Mouse (Mus musculus): Measurements from ENCODE around the gene Zfpl1. TPM values are rescaled to one million over a fixed set of nuclear protein-coding genes. Genes with fewer than 3 reads are reported as not detected.

The Zfpl1 gene
- polyA plus RNA-seq, 1 experiment from 2014 or later: 84.8 TPM

- peak overlapping the region; percentile 92 for H3K9ac ChIP-seq (replicated peaks)
- ATAC-seq: peak; percentile 68
- peaks cover 37% of the 10 kb centered on the region for H3K4me1 ChIP-seq (replicated peaks)
- H3K27ac ChIP-seq: peak overlapping the region; percentile 93
- no peaks in the 10 kb centered on the region for H3K9me3 ChIP-seq
- peaks cover 35% of the 10 kb centered on the region for H3K36me3 ChIP-seq
- H3K4me2 ChIP-seq (replicated peaks): peak overlapping the region; percentile 89
- whole genome bisulfite sequencing: 1% methylated on average over 8 of the region's 8 CpGs
- peak overlapping the region; percentile 85 for H3K4me3 ChIP-seq (replicated peaks)
- no peaks in the 10 kb centered on the region for H3K27me3 ChIP-seq
These were observed 34.0 kb upstream of the Zfpl1 start for GRCm38 (mm10) chr19:6118677-6119185.

- peak within 1 kb of the TSS; percentile 89 for H3K4me2 ChIP-seq (replicated peaks)
- H3K27me3 ChIP-seq: no peaks in the 10 kb centered on the region
- WGBS: under 1% methylated on average over 67 of the region's 77 CpGs
- no peaks in the 10 kb centered on the region for H3K9me3 ChIP-seq
- peak within 1 kb of the TSS; percentile 85 for H3K4me3 ChIP-seq (replicated peaks)
- ATAC-seq: peak; percentile 89
- peak within 1 kb of the TSS; percentile 92 for H3K9ac ChIP-seq (replicated peaks)
- peaks cover 32% of the 10 kb centered on the region for H3K4me1 ChIP-seq (replicated peaks)
- peak within 1 kb of the TSS; percentile 93 for H3K27ac ChIP-seq
- peaks cover 40% of the 10 kb centered on the region for H3K36me3 ChIP-seq
These were observed 33.4 kb upstream of the Zfpl1 start, which contains the start of gene Sac3d1 for GRCm38 (mm10) chr19:6117986-6118676. TSS of gene Sac3d1 (minus strand) at chr19:6118650.

GRCm38 (mm10) chr19:6117346-6117985 is 32.7 kb upstream of the Zfpl1 start:
- Histone ChIP-seq H3K27me3 (no peaks in the 10 kb centered on the region), H3K4me2 (replicated peaks) (peak overlapping the region; percentile 89), H3K27ac (peak overlapping the region; percentile 93), H3K9me3 (no peaks in the 10 kb centered on the region), H3K9ac (replicated peaks) (peak overlapping the region; percentile 92), H3K4me3 (replicated peaks) (peak overlapping the region; percentile 85), H3K4me1 (replicated peaks) (peaks cover 32% of the 10 kb centered on the region), H3K36me3 (peaks cover 47% of the 10 kb centered on the region)
- WGBS: 5% methylated on average over 32 of the region's 32 CpGs
- no peak for ATAC-seq

- H3K27ac ChIP-seq: no peak overlapping the region
- WGBS: 92% methylated on average over 15 of the region's 15 CpGs
- peak overlapping the region; percentile 89; the same call in 1 of the 2 replicates for H3K4me2 ChIP-seq (replicated peaks)
- H3K4me1 ChIP-seq (replicated peaks): peaks cover 32% of the 10 kb centered on the region
- no peaks in the 10 kb centered on the region for H3K27me3 ChIP-seq
- H3K4me3 ChIP-seq (replicated peaks): peak overlapping the region; percentile 85
- H3K36me3 ChIP-seq: peaks cover 47% of the 10 kb centered on the region
- peak overlapping the region; percentile 53 for H3K9ac ChIP-seq (replicated peaks)
- no peaks in the 10 kb centered on the region for H3K9me3 ChIP-seq
- no peak for ATAC-seq
These were observed 31.5 kb upstream of the Zfpl1 start for GRCm38 (mm10) chr19:6116113-6116850.

- H3K9me3 ChIP-seq: no peaks in the 10 kb centered on the region
- H3K27ac ChIP-seq: no peak overlapping the region
- H3K9ac ChIP-seq (replicated peaks): no peak overlapping the region
- peaks cover 42% of the 10 kb centered on the region for H3K36me3 ChIP-seq
- H3K4me3 ChIP-seq (replicated peaks): no peak overlapping the region
- peaks cover 17% of the 10 kb centered on the region for H3K4me1 ChIP-seq (replicated peaks)
- no peaks in the 10 kb centered on the region for H3K27me3 ChIP-seq
- 73% methylated on average over 6 of the region's 6 CpGs for WGBS
- no peak overlapping the region for H3K4me2 ChIP-seq (replicated peaks)
- no peak for ATAC-seq
These were observed 28.4 kb upstream of the Zfpl1 start for GRCm38 (mm10) chr19:6113116-6113515.

- no peak within 1 kb of the TSS for H3K4me3 ChIP-seq (replicated peaks)
- no peaks in the 10 kb centered on the region for H3K36me3 ChIP-seq
- no peak within 1 kb of the TSS for H3K4me2 ChIP-seq (replicated peaks)
- 89% methylated on average over 7 of the region's 7 CpGs for WGBS
- no peak for ATAC-seq
- H3K9me3 ChIP-seq: no peaks in the 10 kb centered on the region
- H3K27me3 ChIP-seq: no peaks in the 10 kb centered on the region
- no peak within 1 kb of the TSS for H3K27ac ChIP-seq
- H3K4me1 ChIP-seq (replicated peaks): no peaks in the 10 kb centered on the region
- 0 out of 2 replicates have a peak within 1 kb of the TSS, but pooled peaks have one; percentile 1 for H3K9ac ChIP-seq (replicated peaks)
These were observed 20.8 kb upstream of the Zfpl1 start, which contains the start of gene Naaladl1 for GRCm38 (mm10) chr19:6105586-6105985. TSS of gene Naaladl1 (plus strand) at chr19:6105782.

GRCm38 (mm10) chr19:6104476-6104875 is 19.7 kb upstream of the Zfpl1 start:
- H3K4me2 ChIP-seq (replicated peaks): no peak overlapping the region
- no peaks in the 10 kb centered on the region for H3K4me1 ChIP-seq (replicated peaks)
- no peak for ATAC-seq
- 0 out of 2 replicates have a peak overlapping the region, but pooled peaks have one; percentile 1 for H3K9ac ChIP-seq (replicated peaks)
- 75% methylated on average over 4 of the region's 4 CpGs for WGBS
- H3K27me3 ChIP-seq: no peaks in the 10 kb centered on the region
- no peaks in the 10 kb centered on the region for H3K9me3 ChIP-seq
- H3K4me3 ChIP-seq (replicated peaks): no peak overlapping the region
- H3K36me3 ChIP-seq: no peaks in the 10 kb centered on the region
- no peak overlapping the region for H3K27ac ChIP-seq

- ATAC-seq: no peak
- WGBS: 81% methylated on average over 6 of the region's 6 CpGs
- Histone ChIP-seq H3K27me3 (no peaks in the 10 kb centered on the region), H3K4me3 (replicated peaks) (no peak overlapping the region), H3K27ac (no peak overlapping the region), H3K36me3 (no peaks in the 10 kb centered on the region; the same call in 1 of the 2 replicates), H3K4me2 (replicated peaks) (no peak overlapping the region), H3K9ac (replicated peaks) (no peak overlapping the region), H3K4me1 (replicated peaks) (no peaks in the 10 kb centered on the region), H3K9me3 (no peaks in the 10 kb centered on the region)
These were observed 17.6 kb upstream of the Zfpl1 start for GRCm38 (mm10) chr19:6102169-6102853.

GRCm38 (mm10) chr19:6101186-6101585 is 16.4 kb upstream of the Zfpl1 start:
- no peak overlapping the region for H3K9ac ChIP-seq (replicated peaks)
- WGBS: 73% methylated on average over 6 of the region's 6 CpGs
- no peak for ATAC-seq

GRCm38 (mm10) chr19:6097847-6098246 is 13.1 kb upstream of the Zfpl1 start:
- H3K27me3 ChIP-seq: no peaks in the 10 kb centered on the region
- H3K4me1 ChIP-seq (replicated peaks): no peaks in the 10 kb centered on the region
- peaks cover 5% of the 10 kb centered on the region for H3K36me3 ChIP-seq
- no peak overlapping the region for H3K27ac ChIP-seq
- 92% methylated on average over 3 of the region's 3 CpGs for WGBS
- no peak overlapping the region for H3K4me2 ChIP-seq (replicated peaks)
- no peak overlapping the region for H3K9ac ChIP-seq (replicated peaks)
- no peak for ATAC-seq
- H3K4me3 ChIP-seq (replicated peaks): no peak overlapping the region
- no peaks in the 10 kb centered on the region for H3K9me3 ChIP-seq

More at GRCm38 (mm10) chr19:6101186-6101585, 16.4 kb upstream of the Zfpl1 start:
- Histone ChIP-seq H3K9me3 (no peaks in the 10 kb centered on the region), H3K27me3 (no peaks in the 10 kb centered on the region), H3K36me3 (no peaks in the 10 kb centered on the region; the same call in 1 of the 2 replicates), H3K4me2 (replicated peaks) (no peak overlapping the region), H3K4me3 (replicated peaks) (no peak overlapping the region), H3K4me1 (replicated peaks) (no peaks in the 10 kb centered on the region), H3K27ac (no peak overlapping the region)

- no peaks in the 10 kb centered on the region for H3K27me3 ChIP-seq
- H3K4me1 ChIP-seq (replicated peaks): no peaks in the 10 kb centered on the region
- no peak within 1 kb of the TSS for H3K4me3 ChIP-seq (replicated peaks)
- peaks cover 24% of the 10 kb centered on the region for H3K36me3 ChIP-seq
- H3K9ac ChIP-seq (replicated peaks): no peak within 1 kb of the TSS
- no peak within 1 kb of the TSS for H3K4me2 ChIP-seq (replicated peaks)
- ATAC-seq: no peak
- no peaks in the 10 kb centered on the region for H3K9me3 ChIP-seq
- WGBS: 96% methylated on average over 7 of the region's 7 CpGs
- H3K27ac ChIP-seq: no peak within 1 kb of the TSS
These were observed 9.4 kb upstream of the Zfpl1 start, which contains the start of gene AC131692.1 for GRCm38 (mm10) chr19:6094119-6094518. TSS of gene AC131692.1 (plus strand) at chr19:6094419.

All from midbrain, embryonic 13.5 days (tissue).